Mouse (Mus musculus): ENCODE results near the gene Bmi1. TPM values are rescaled to one million over a fixed set of nuclear protein-coding genes. Genes with fewer than 3 reads are reported as not detected.

Bmi1 gene
- total RNA-seq (2014; rRNA removed), result 37.2 and 61.9 TPM in 2 replicates
- 11.8 and 14.0 TPM in 2 replicates for polyA plus RNA-seq (2015; fragmentation: Nextera tagmentation; extraction: Ambion mirVana)

DNA sequence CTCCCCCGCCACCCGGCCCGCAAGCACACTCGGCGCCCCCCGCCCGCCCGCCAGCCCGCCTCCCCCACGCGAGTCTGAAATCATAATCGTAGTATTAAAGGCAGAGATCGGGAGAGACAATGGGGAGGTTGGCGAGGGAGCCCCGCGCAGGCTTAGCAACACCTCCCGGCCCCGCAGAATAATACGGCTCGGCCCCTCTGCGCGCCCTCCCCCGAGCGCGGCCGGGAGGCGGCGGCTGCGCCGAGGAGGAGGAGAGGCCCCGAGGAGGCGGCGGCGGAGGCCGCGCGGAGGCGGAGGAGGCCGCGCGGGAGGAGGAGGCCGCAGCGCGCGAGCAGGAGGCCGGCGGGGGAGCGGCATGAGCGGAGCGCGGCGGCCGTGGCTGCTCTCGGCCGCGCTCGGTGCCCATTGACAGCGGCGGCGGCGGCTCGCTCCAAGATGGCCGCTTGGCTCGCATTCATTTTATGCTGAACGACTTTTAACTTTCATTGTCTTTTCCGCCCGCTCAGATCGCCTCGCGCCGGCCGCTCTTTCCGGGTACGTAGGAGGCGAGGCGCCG lies at the start of gene Bmi1:
TSS of gene Bmi1 (plus strand) at position 83 of the 556 bp plus-strand sequence.
- Histone ChIP-seq H3K4me2 (ENCODE audit: low read depth, low read length) (peak within 1 kb of the TSS; percentile 80), H3K27me3 (ENCODE audit: insufficient read depth, low read length) (peaks cover 14% of the 10 kb centered on the region), H3K4me1 (ENCODE audit: insufficient read depth, low read length) (0 out of 2 replicates have a peak, but pooled peaks cover 7% of the 10 kb centered on the region), H3K4me3 (ENCODE audit: low read length) (peak within 1 kb of the TSS; percentile 78), H3K9me3 (ENCODE audit: low read length) (no peaks in the 10 kb centered on the region), H3K36me3 (ENCODE audit: insufficient read depth, low read length) (no peaks in the 10 kb centered on the region), H3K9ac (replicated peaks; ENCODE audit: low read length) (peak within 1 kb of the TSS; percentile 92), H3K27ac (peak within 1 kb of the TSS; percentile 90)
- no peak for TF ChIP-seq CTCF (IDR thresholded peaks at IDR 0.05; ENCODE audit: low read depth)
- DNase-seq (ENCODE audit: low spot score) (peak; percentile 77), ATAC-seq (peak; percentile 67)
- WGBS, result under 1% methylated on average over 39 of the region's 77 CpGs

DNA sequence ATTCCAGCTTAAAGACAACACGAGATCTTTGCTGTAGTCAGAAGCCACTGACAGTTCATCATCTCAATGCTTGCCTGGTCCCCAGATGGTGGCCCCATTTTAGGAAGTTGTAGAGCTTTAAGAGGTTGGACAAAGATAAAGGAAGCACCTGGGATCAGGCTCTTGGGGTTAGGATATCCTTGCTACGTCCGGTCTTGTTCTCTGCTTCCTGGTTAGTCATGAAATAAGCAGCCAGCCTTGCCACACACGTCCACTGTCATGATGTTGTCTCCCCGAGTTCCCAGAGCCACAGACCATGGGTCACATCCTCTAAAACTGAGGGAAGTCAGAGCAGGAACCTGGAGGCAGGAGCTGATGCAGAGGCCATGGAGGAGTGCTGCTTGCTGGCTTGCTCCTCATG lies 46.3 kb upstream of the Bmi1 start:
- no peak overlapping the region for H3K9ac ChIP-seq (replicated peaks; ENCODE audit: low read length)
- DNase-seq (ENCODE audit: low spot score) (no peak), ATAC-seq (no peak)
- WGBS, result 79% methylated on average over 5 of the region's 5 CpGs
- H3K4me3 ChIP-seq (ENCODE audit: low read length), result no peak overlapping the region
- no peaks in the 10 kb centered on the region for H3K9me3 ChIP-seq (ENCODE audit: low read length)
- H3K4me2 ChIP-seq (ENCODE audit: low read depth, low read length), result no peak overlapping the region
- no peak for TF ChIP-seq CTCF (IDR thresholded peaks at IDR 0.05; ENCODE audit: low read depth)
- H3K4me1 ChIP-seq (ENCODE audit: insufficient read depth, low read length), result no peaks in the 10 kb centered on the region
- no peak overlapping the region for H3K27ac ChIP-seq
- no peaks in the 10 kb centered on the region for H3K36me3 ChIP-seq (ENCODE audit: insufficient read depth, low read length)
- H3K27me3 ChIP-seq (ENCODE audit: insufficient read depth, low read length), result no peaks in the 10 kb centered on the region

GRCm38 (mm10) chr2:18635052-18635451 lies 41.8 kb upstream of the Bmi1 start:
- TF ChIP-seq CTCF (IDR thresholded peaks at IDR 0.05; ENCODE audit: low read depth), result no peak
- ATAC-seq (peak; percentile 93), DNase-seq (ENCODE audit: low spot score) (peak; percentile 84)
- 0 out of 2 replicates have a peak overlapping the region, but pooled peaks have one; percentile 1 for H3K4me2 ChIP-seq (ENCODE audit: low read depth, low read length)
- no peaks in the 10 kb centered on the region for H3K9me3 ChIP-seq (ENCODE audit: low read length)
- no peak overlapping the region for H3K4me3 ChIP-seq (ENCODE audit: low read length)
- H3K27ac ChIP-seq, result no peak overlapping the region
- H3K27me3 ChIP-seq (ENCODE audit: insufficient read depth, low read length), result no peaks in the 10 kb centered on the region
- no peak overlapping the region for H3K9ac ChIP-seq (replicated peaks; ENCODE audit: low read length)
- 49% methylated on average over 8 of the region's 8 CpGs for WGBS
- no peaks in the 10 kb centered on the region for H3K36me3 ChIP-seq (ENCODE audit: insufficient read depth, low read length)
- H3K4me1 ChIP-seq (ENCODE audit: insufficient read depth, low read length), result no peaks in the 10 kb centered on the region

DNA sequence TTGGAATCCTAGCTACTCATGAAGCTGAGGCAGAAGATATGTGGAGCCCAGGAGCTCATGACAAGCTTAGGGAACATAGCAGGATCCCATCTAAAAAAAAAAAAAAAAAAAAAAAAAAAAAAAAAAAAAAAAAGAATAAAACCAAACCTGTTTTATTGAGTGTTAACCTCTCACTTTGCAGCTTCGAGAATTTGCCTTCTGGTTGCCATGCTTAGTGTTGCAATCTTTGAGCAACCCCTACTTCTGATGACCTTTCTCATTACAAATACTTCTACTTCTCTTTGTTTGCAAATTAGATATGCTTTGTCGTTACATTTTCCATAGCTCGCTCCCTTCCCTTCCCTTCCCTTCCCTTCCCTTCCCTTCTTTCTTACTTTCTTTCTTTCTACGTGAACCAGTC lies 28.3 kb upstream of the Bmi1 start:
- DNase-seq (ENCODE audit: low spot score), result no peak
- TF ChIP-seq CTCF (IDR thresholded peaks at IDR 0.05; ENCODE audit: low read depth), result no peak
- no peak overlapping the region for H3K9ac ChIP-seq (replicated peaks; ENCODE audit: low read length)
- no peak overlapping the region for H3K4me3 ChIP-seq (ENCODE audit: low read length)
- 61% methylated on average over 4 of the region's 4 CpGs for WGBS
- no peaks in the 10 kb centered on the region for H3K9me3 ChIP-seq (ENCODE audit: low read length)
- ATAC-seq, result no peak
- no peaks in the 10 kb centered on the region for H3K27me3 ChIP-seq (ENCODE audit: insufficient read depth, low read length)
- H3K4me2 ChIP-seq (ENCODE audit: low read depth, low read length), result no peak overlapping the region
- H3K4me1 ChIP-seq (ENCODE audit: insufficient read depth, low read length), result no peaks in the 10 kb centered on the region
- no peaks in the 10 kb centered on the region for H3K36me3 ChIP-seq (ENCODE audit: insufficient read depth, low read length)
- no peak overlapping the region for H3K27ac ChIP-seq

DNA sequence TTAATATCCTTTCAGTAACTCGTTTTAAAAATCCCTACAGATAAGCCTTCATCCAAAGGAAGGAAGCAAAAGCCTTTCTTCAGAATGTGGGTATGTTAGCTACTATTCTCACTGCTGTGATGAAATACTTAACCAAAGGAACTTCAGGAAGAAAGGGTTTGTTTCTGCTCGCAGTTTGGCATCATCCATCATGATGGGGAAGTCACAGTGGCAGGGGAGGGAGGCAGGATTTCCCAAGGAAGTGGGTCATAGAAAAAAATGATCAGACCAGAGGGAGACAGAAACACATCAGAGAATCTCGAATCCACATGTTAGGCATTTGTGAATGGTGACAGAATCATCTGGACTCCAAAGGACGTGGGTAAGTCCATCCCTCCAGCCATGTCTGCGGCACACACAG lies 22.0 kb upstream of the Bmi1 start:
- Histone ChIP-seq H3K4me2 (ENCODE audit: low read depth, low read length) (no peak overlapping the region), H3K9me3 (ENCODE audit: low read length) (no peaks in the 10 kb centered on the region), H3K9ac (replicated peaks; ENCODE audit: low read length) (no peak overlapping the region), H3K36me3 (ENCODE audit: insufficient read depth, low read length) (no peaks in the 10 kb centered on the region), H3K27ac (no peak overlapping the region), H3K4me1 (ENCODE audit: insufficient read depth, low read length) (no peaks in the 10 kb centered on the region), H3K4me3 (ENCODE audit: low read length) (no peak overlapping the region), H3K27me3 (ENCODE audit: insufficient read depth, low read length) (no peaks in the 10 kb centered on the region)
- WGBS, result 68% methylated on average over 5 of the region's 5 CpGs
- ATAC-seq (no peak), DNase-seq (ENCODE audit: low spot score) (no peak)
- no peak for TF ChIP-seq CTCF (IDR thresholded peaks at IDR 0.05; ENCODE audit: low read depth)

- Histone ChIP-seq H3K9me3 (ENCODE audit: low read length) (no peaks in the 10 kb centered on the region), H3K4me1 (ENCODE audit: insufficient read depth, low read length) (no peaks in the 10 kb centered on the region), H3K27ac (no peak overlapping the region), H3K4me3 (ENCODE audit: low read length) (no peak overlapping the region), H3K36me3 (ENCODE audit: insufficient read depth, low read length) (no peaks in the 10 kb centered on the region), H3K4me2 (ENCODE audit: low read depth, low read length) (no peak overlapping the region), H3K27me3 (ENCODE audit: insufficient read depth, low read length) (no peaks in the 10 kb centered on the region), H3K9ac (replicated peaks; ENCODE audit: low read length) (no peak overlapping the region)
- WGBS, result 92% methylated on average over 3 of the region's 3 CpGs
- no peak for ATAC-seq
- no peak for DNase-seq (ENCODE audit: low spot score)
- TF ChIP-seq CTCF (IDR thresholded peaks at IDR 0.05; ENCODE audit: low read depth), result no peak
These were observed 12.8 kb upstream of the Bmi1 start for GRCm38 (mm10) chr2:18664003-18664402.

DNA sequence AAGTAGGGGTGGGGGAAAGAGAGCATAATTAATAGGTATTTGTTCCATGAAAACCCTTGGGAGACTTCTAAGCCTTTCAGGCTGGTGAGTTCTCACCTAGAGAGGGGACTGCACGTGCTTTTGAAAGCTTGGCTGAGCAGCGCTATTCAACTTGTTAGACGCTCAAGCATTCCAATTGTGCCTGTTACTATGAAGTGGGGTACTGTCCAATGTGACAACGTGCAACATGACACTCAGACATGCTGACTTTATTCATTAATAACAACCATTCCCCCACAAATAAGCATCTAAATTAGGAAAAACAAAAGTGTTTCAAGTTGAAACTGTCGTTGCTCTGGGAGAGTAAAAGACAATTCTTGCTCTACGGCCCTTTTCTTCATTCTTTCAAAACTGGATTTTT lies 5.8 kb upstream of the Bmi1 start:
- Histone ChIP-seq H3K27me3 (ENCODE audit: insufficient read depth, low read length) (no peaks in the 10 kb centered on the region), H3K9me3 (ENCODE audit: low read length) (no peaks in the 10 kb centered on the region), H3K27ac (no peak overlapping the region), H3K9ac (replicated peaks; ENCODE audit: low read length) (no peak overlapping the region), H3K4me2 (ENCODE audit: low read depth, low read length) (no peak overlapping the region), H3K4me3 (ENCODE audit: low read length) (no peak overlapping the region), H3K4me1 (ENCODE audit: insufficient read depth, low read length) (no peaks in the 10 kb centered on the region), H3K36me3 (ENCODE audit: insufficient read depth, low read length) (no peaks in the 10 kb centered on the region)
- no peak for DNase-seq (ENCODE audit: low spot score)
- no peak for TF ChIP-seq CTCF (IDR thresholded peaks at IDR 0.05; ENCODE audit: low read depth)
- ATAC-seq, result no peak
- 21% methylated on average over 6 of the region's 6 CpGs for WGBS

All from hindbrain, postnatal 0 days (tissue).